Mouse (Mus musculus) embryonic fibroblast, embryonic 13.5 days (primary cell): Measurements from ENCODE around the gene Slc16a10.

ENCODE experiments used
- CTCF ChIP-seq: IDR thresholded peaks from 2 replicates; pipeline ENCODE4 v1.5.1; 2011; ENCODE audit warnings: mild to moderate bottlenecking, control low read depth, low read length, moderate library complexity, borderline replicate concordance; ENCODE audit not compliant: insufficient read depth
- POLR2A ChIP-seq: IDR thresholded peaks from 2 replicates; pipeline ENCODE4 v1.6.1; 2011; ENCODE audit warnings: low read depth, mild to moderate bottlenecking, control low read depth, low read length, moderate library complexity

DNA sequence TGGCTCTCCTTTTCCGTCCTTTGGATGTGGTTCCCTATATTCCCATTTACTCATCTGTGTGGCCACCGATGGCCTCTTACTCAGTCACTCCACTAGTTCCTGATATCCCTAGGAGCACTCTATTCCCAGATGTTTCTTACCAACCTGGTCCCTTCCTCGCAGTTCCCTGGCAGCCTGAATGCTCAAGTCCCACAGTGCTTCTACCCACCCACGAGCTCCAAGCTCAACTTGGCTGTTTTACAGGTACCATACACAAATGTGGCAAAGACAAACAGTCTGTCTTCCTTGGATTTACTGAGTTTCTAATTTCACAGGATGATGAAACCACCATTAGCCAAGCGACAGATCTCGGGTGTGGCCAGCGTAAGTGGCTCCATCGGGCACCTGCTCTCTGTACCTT, 87.6 kb downstream of the Slc16a10 start:
- TF ChIP-seq POLR2A (no peak), CTCF (no peak)
